8 mouse cellular contexts compared by ENCODE assay signal in the genomic region with DNA sequence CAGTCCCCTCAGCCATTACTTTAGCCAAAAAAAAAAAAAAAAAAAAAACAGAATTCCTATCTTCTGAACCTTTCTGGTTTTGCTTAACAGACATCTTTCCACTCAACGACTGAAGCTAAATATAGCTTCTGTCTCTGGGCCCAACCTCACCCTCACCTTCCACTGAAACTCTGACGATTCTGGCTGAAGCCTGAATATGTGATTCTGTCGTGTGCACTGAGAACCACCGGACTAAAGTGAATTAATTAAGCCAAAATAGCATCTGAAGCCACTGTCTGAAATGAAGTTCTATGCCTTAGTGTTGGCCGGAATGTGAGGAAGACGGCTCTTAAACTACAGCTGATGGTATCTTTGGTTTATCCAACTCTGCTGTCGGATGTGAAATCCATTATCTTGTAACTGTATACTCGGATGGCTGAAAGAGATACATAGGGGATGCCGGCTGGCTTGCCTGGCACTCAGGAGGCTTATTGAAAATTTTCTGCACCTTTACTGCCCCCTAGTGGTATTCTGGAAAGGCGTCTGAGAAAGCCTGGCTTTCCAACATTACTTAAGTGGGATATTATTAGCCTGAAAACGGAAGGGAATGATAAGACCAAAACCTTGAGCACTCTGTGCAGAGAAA.
A peak's percentile ranks its signal among the peaks of the same experiment; 100 is the strongest.
DNase-seq lines count a peak whose midpoint lies in the region; ATAC-seq and TF ChIP-seq lines count a peak whose summit lies in the region.

No protein-coding gene starts in this region.

- 33% methylated on average over 11 of the region's 11 CpGs for WGBS in forebrain, embryonic 12.5 days
- 5% methylated on average over 11 of the region's 11 CpGs for WGBS in heart, postnatal 0 days
- WGBS in liver, embryonic 13.5 days (ENCODE audit: insufficient replicate concordance): 11% methylated on average over 11 of the region's 11 CpGs
- WGBS in neural tube, embryonic 12.5 days: 25% methylated on average over 11 of the region's 11 CpGs
- 20% methylated on average over 11 of the region's 11 CpGs for WGBS in thymus, adult 2 months

- H3K27ac ChIP-seq in forebrain, embryonic 12.5 days: no peak overlapping the region
- no peak overlapping the region for H3K27ac ChIP-seq in heart, postnatal 0 days (ENCODE audit: low read depth)
- H3K27ac ChIP-seq in liver, embryonic 13.5 days: no peak overlapping the region
- no peak overlapping the region for H3K27ac ChIP-seq in neural tube, embryonic 12.5 days
- no peak overlapping the region for H3K27ac ChIP-seq in thymus, adult 2 months (ENCODE audit: control insufficient read depth, insufficient read depth, low read length)

- no peak for TF ChIP-seq EP300 in heart, postnatal 0 days (IDR thresholded peaks at IDR 0.05; ENCODE audit: low read depth)

- no peak overlapping the region for H3K4me2 ChIP-seq in forebrain, embryonic 12.5 days
- H3K4me2 ChIP-seq in heart, postnatal 0 days (ENCODE audit: low read depth, low read length): no peak overlapping the region
- H3K4me2 ChIP-seq in liver, embryonic 13.5 days: no peak overlapping the region
- H3K4me2 ChIP-seq in neural tube, embryonic 12.5 days (replicated peaks): no peak overlapping the region

- no peaks in the 10 kb centered on the region for H3K4me1 ChIP-seq in G1E (ENCODE audit: insufficient read depth, low read depth, low read length)
- H3K4me1 ChIP-seq in forebrain, embryonic 12.5 days: peaks cover 3% of the 10 kb centered on the region; the same call in 1 of the 2 replicates
- 0 out of 2 replicates have a peak, but pooled peaks cover 3% of the 10 kb centered on the region for H3K4me1 ChIP-seq in heart, postnatal 0 days (ENCODE audit: control insufficient read depth, insufficient read depth)
- H3K4me1 ChIP-seq in liver, embryonic 13.5 days (replicated peaks): no peaks in the 10 kb centered on the region
- H3K4me1 ChIP-seq in neural tube, embryonic 12.5 days: no peaks in the 10 kb centered on the region
- no peaks in the 10 kb centered on the region for H3K4me1 ChIP-seq in thymus, adult 2 months (replicated peaks; ENCODE audit: control insufficient read depth, insufficient read depth, low read length)

- H3K27me3 ChIP-seq in G1E (ENCODE audit: insufficient read depth, low read length): peaks cover 4% of the 10 kb centered on the region
- H3K27me3 ChIP-seq in forebrain, embryonic 12.5 days: no peaks in the 10 kb centered on the region
- H3K27me3 ChIP-seq in heart, postnatal 0 days (ENCODE audit: control insufficient read depth, insufficient read depth, low read length): no peaks in the 10 kb centered on the region
- H3K27me3 ChIP-seq in liver, embryonic 13.5 days: no peaks in the 10 kb centered on the region
- no peaks in the 10 kb centered on the region for H3K27me3 ChIP-seq in neural tube, embryonic 12.5 days (replicated peaks)
- H3K27me3 ChIP-seq in thymus, adult 2 months (ENCODE audit: control insufficient read depth, insufficient read depth, low read length): no peaks in the 10 kb centered on the region

- H3K36me3 ChIP-seq in G1E (replicated peaks): no peaks in the 10 kb centered on the region
- no peaks in the 10 kb centered on the region for H3K36me3 ChIP-seq in forebrain, embryonic 12.5 days (replicated peaks)
- H3K36me3 ChIP-seq in heart, postnatal 0 days (replicated peaks; ENCODE audit: control insufficient read depth, insufficient read depth, low read length): no peaks in the 10 kb centered on the region
- H3K36me3 ChIP-seq in liver, embryonic 13.5 days: no peaks in the 10 kb centered on the region
- no peaks in the 10 kb centered on the region for H3K36me3 ChIP-seq in neural tube, embryonic 12.5 days
- H3K36me3 ChIP-seq in thymus, adult 2 months (ENCODE audit: control insufficient read depth, insufficient read depth, low read length): no peaks in the 10 kb centered on the region

- no peak overlapping the region for H3K9ac ChIP-seq in forebrain, embryonic 12.5 days
- H3K9ac ChIP-seq in heart, postnatal 0 days (replicated peaks; ENCODE audit: low read depth, low read length): no peak overlapping the region
- no peak overlapping the region for H3K9ac ChIP-seq in liver, embryonic 13.5 days
- H3K9ac ChIP-seq in neural tube, embryonic 12.5 days: no peak overlapping the region

- no peak overlapping the region for H3K4me3 ChIP-seq in G1E (ENCODE audit: low read depth, low read length)
- H3K4me3 ChIP-seq in forebrain, embryonic 12.5 days (replicated peaks): no peak overlapping the region
- H3K4me3 ChIP-seq in heart, postnatal 0 days (ENCODE audit: low read depth, low read length): no peak overlapping the region
- no peak overlapping the region for H3K4me3 ChIP-seq in liver, embryonic 13.5 days (replicated peaks)
- no peak overlapping the region for H3K4me3 ChIP-seq in neural tube, embryonic 12.5 days
- no peak overlapping the region for H3K4me3 ChIP-seq in thymus, adult 2 months (ENCODE audit: control insufficient read depth, insufficient read depth, low read length)

- peak; percentile 54 for ATAC-seq in G1E (ENCODE audit: extremely low read depth, insufficient number of reproducible peaks, low FRiP score, poor library complexity, severe bottlenecking)
- ATAC-seq in forebrain, embryonic 12.5 days (ENCODE audit: low FRiP score): peak; percentile 67
- ATAC-seq in heart, postnatal 0 days (ENCODE audit: insufficient read depth, low read depth): peak; percentile 66
- no peak for ATAC-seq in liver, embryonic 13.5 days (ENCODE audit: low read depth)
- ATAC-seq in neural tube, embryonic 12.5 days (ENCODE audit: low FRiP score, low read depth): peak; percentile 37

- no peak for TF ChIP-seq POLR2A in thymus, adult 2 months (IDR thresholded peaks at IDR 0.05; ENCODE audit: control insufficient read depth, extremely low read depth, insufficient read depth, low read length, poor library complexity)

- peak; percentile 47; the same call in 1 of the 2 replicates for TF ChIP-seq CTCF in G1E (IDR thresholded peaks at IDR 0.05; ENCODE audit: low read depth, low read length)
- TF ChIP-seq CTCF in heart, postnatal 0 days (IDR thresholded peaks at IDR 0.05; ENCODE audit: low read depth): peak; percentile 78
- no peak for TF ChIP-seq CTCF in thymus, adult 2 months (IDR thresholded peaks at IDR 0.05; ENCODE audit: borderline replicate concordance, control insufficient read depth, extremely low read depth, insufficient read depth, low read length, poor library complexity)

- peak; percentile 31 for DNase-seq in G1E (ENCODE audit: low spot score)
- peak; percentile 53 for DNase-seq in c-Kit-positive CD71-positive TER-119-positive erythroid progenitor cells, embryonic 14.5 days (ENCODE audit: low spot score)
- DNase-seq in heart, postnatal 0 days (ENCODE audit: low spot score): peak; percentile 90
- peak; percentile 78 for DNase-seq in kidney, postnatal 14 days
- peak; percentile 20 for DNase-seq in liver, embryonic 13.5 days
- DNase-seq in thymus, adult 2 months: peak; percentile 41

- no peaks in the 10 kb centered on the region for H3K9me3 ChIP-seq in G1E (replicated peaks)
- no peaks in the 10 kb centered on the region for H3K9me3 ChIP-seq in forebrain, embryonic 12.5 days
- no peaks in the 10 kb centered on the region for H3K9me3 ChIP-seq in heart, postnatal 0 days (replicated peaks; ENCODE audit: control insufficient read depth, low read length)
- no peaks in the 10 kb centered on the region for H3K9me3 ChIP-seq in liver, embryonic 13.5 days (replicated peaks)
- no peaks in the 10 kb centered on the region for H3K9me3 ChIP-seq in neural tube, embryonic 12.5 days

Comparison
In these comparisons a context has a peak if more than half of its experiments do, and no peak if none do; other contexts are left out.
1. DNase-seq: peak in every context shown above with its lines; median percentile 90 in heart, postnatal 0 days; 78 in kidney, postnatal 14 days; 53 in c-Kit-positive CD71-positive TER-119-positive erythroid progenitor cells, embryonic 14.5 days; 41 in thymus, adult 2 months; 31 in G1E; 20 in liver, embryonic 13.5 days.